Mouse (Mus musculus) cerebellum, adult (tissue): ENCODE results near the gene Nars2.

Source experiments
- ATAC-seq: cut with Nextera tagmentation; 2 replicates; pipeline ENCODE4 v1.9.2; 2017; ENCODE audit warnings: mild to moderate bottlenecking, moderate library complexity, mixed read lengths; ENCODE audit not compliant: insufficient number of reproducible peaks, low FRiP score, low TSS enrichment

The Nars2 gene

GRCm38 (mm10) chr7:97042981-97043380 lies 91.7 kb downstream of the Nars2 start:
- ATAC-seq = no peak

GRCm38 (mm10) chr7:97060966-97061365 lies 109.7 kb downstream of the Nars2 start:
- ATAC-seq = no peak

- no peak for ATAC-seq
Observed at GRCm38 (mm10) chr7:97071512-97071911, 120.2 kb downstream of the Nars2 start.

GRCm38 (mm10) chr7:97072061-97072460 lies 120.8 kb downstream of the Nars2 start:
- no peak for ATAC-seq

- no peak for ATAC-seq
Observed at GRCm38 (mm10) chr7:97074974-97075373, 123.7 kb downstream of the Nars2 start.

GRCm38 (mm10) chr7:97076977-97077376 lies 125.7 kb downstream of the Nars2 start:
- no peak for ATAC-seq

GRCm38 (mm10) chr7:97078685-97079084 lies 127.4 kb downstream of the Nars2 start:
- ATAC-seq = no peak

GRCm38 (mm10) chr7:97079145-97079544 lies 127.8 kb downstream of the Nars2 start:
- ATAC-seq = no peak

GRCm38 (mm10) chr7:97079651-97080365 lies 128.5 kb downstream of the Nars2 start:
- ATAC-seq = no peak

GRCm38 (mm10) chr7:97080621-97081241 lies 129.4 kb downstream of the Nars2 start:
- ATAC-seq = no peak

GRCm38 (mm10) chr7:97081242-97081958 lies 130.1 kb downstream of the Nars2 start, which contains the start of gene Gab2:
Gene Gab2, plus strand, starts transcription at chr7:97081586.
- peak; percentile 49 for ATAC-seq

- ATAC-seq = 0 out of 2 replicates have a peak, but pooled peaks have one; percentile 12
Observed at GRCm38 (mm10) chr7:97081959-97082218, 130.6 kb downstream of the Nars2 start.

- 0 out of 2 replicates have a peak, but pooled peaks have one; percentile 4 for ATAC-seq
Observed at GRCm38 (mm10) chr7:97082219-97083101, 131.2 kb downstream of the Nars2 start.

GRCm38 (mm10) chr7:97083579-97083978 lies 132.3 kb downstream of the Nars2 start:
- ATAC-seq = no peak

- ATAC-seq = no peak
Observed at GRCm38 (mm10) chr7:97084181-97084580, 132.9 kb downstream of the Nars2 start.

- ATAC-seq = no peak
Observed at GRCm38 (mm10) chr7:97085291-97085690, 134.0 kb downstream of the Nars2 start.

GRCm38 (mm10) chr7:97094241-97094640 lies 142.9 kb downstream of the Nars2 start:
- no peak for ATAC-seq

- ATAC-seq = no peak
Observed at GRCm38 (mm10) chr7:97108119-97108518, 156.8 kb downstream of the Nars2 start.
